16 mouse cellular contexts compared by ENCODE assay signal in genomic region chr11:59656016-59656415, GRCm38 (mm10). TPM values are rescaled to one million over a fixed set of nuclear protein-coding genes. Genes with fewer than 3 reads are reported as not detected.
DNase-seq lines count a peak whose midpoint lies in the region; ATAC-seq and TF ChIP-seq lines count a peak whose summit lies in the region.
"Had no signal": no experiment of that assay in that cellular context is flagged by ENCODE, and none has a peak within 500 bp of the region (broad histone marks: within the 10 kb centered on the region; RNA-seq: fewer than 3 reads in every experiment).

No protein-coding gene starts in this region.

- H3K9ac ChIP-seq in heart, postnatal 0 days (replicated peaks; ENCODE audit: low read depth, low read length) = no peak overlapping the region
- H3K9ac ChIP-seq: forebrain, postnatal 0 days; hindbrain, embryonic 15.5 days; limb, embryonic 15.5 days; midbrain, embryonic 13.5 days had no signal

- peak; percentile 44 for DNase-seq in kidney, adult 2 months
- no peak for DNase-seq in kidney, adult 18-20 months
- DNase-seq in 416B (ENCODE audit: low read depth) (peak; percentile 48), R1 (ENCODE audit: low read depth, low spot score) (peak; percentile 20)
- DNase-seq in heart, postnatal 0 days (ENCODE audit: low spot score) = no peak
- DNase-seq in cerebellum, adult 18-20 months = no peak
- no peak for DNase-seq in cerebellum, postnatal 4 days (ENCODE audit: low spot score in 2 of 2)
- DNase-seq: adrenal gland, adult 2 months; cerebellum, postnatal 36 days; forebrain, postnatal 0 days; gastrocnemius, postnatal 36 days; spleen, adult 18-20 months had no signal

- peak overlapping the region; percentile 41 for H3K27ac ChIP-seq in kidney, adult 2 months (ENCODE audit: insufficient read depth, low read depth, low read length)
- H3K27ac ChIP-seq in heart, postnatal 0 days (ENCODE audit: low read depth) = peak overlapping the region; percentile 64
- H3K27ac ChIP-seq: hindbrain, embryonic 15.5 days; limb, embryonic 15.5 days; midbrain, embryonic 13.5 days had no signal

- WGBS in kidney, adult 2 months = 51% methylated on average over 7 of the region's 7 CpGs
- WGBS in heart, postnatal 0 days = 49% methylated on average over 7 of the region's 7 CpGs

- H3K4me3 ChIP-seq in kidney, adult 2 months (ENCODE audit: insufficient read depth, low read depth, low read length) = no peak overlapping the region
- H3K4me3 ChIP-seq in heart, postnatal 0 days (ENCODE audit: low read depth, low read length) = no peak overlapping the region
- H3K4me3 ChIP-seq: hindbrain, embryonic 15.5 days; limb, embryonic 15.5 days; midbrain, embryonic 13.5 days had no signal

- TF ChIP-seq CTCF in kidney, adult 2 months (conservative IDR thresholded peaks at IDR 0.05; ENCODE audit: insufficient read depth, insufficient read length, low read depth, low read length) = no peak
- no peak for TF ChIP-seq CTCF in heart, postnatal 0 days (IDR thresholded peaks at IDR 0.05; ENCODE audit: low read depth)

- H3K9me3 ChIP-seq in heart, postnatal 0 days (replicated peaks; ENCODE audit: control insufficient read depth, low read length) = no peaks in the 10 kb centered on the region
- H3K9me3 ChIP-seq: hindbrain, embryonic 15.5 days; limb, embryonic 15.5 days; midbrain, embryonic 13.5 days had no signal

- ATAC-seq in heart, postnatal 0 days (ENCODE audit: insufficient read depth, low read depth) = peak; percentile 33
- ATAC-seq: forebrain, postnatal 0 days; midbrain, embryonic 13.5 days had no signal

- no peak for TF ChIP-seq POLR2A in kidney, adult 2 months (IDR thresholded peaks at IDR 0.05; ENCODE audit: low read depth, low read length)

- H3K4me1 ChIP-seq in kidney, adult 2 months (ENCODE audit: control insufficient read depth, insufficient read depth, low read length) = peaks cover 6% of the 10 kb centered on the region
- peaks cover 19% of the 10 kb centered on the region for H3K4me1 ChIP-seq in heart, postnatal 0 days (ENCODE audit: control insufficient read depth, insufficient read depth)

- H3K4me2 ChIP-seq in heart, postnatal 0 days (ENCODE audit: low read depth, low read length) = no peak overlapping the region
- H3K4me2 ChIP-seq: hindbrain, embryonic 15.5 days; limb, embryonic 15.5 days; midbrain, embryonic 13.5 days had no signal

- no peaks in the 10 kb centered on the region for H3K27me3 ChIP-seq in kidney, adult 2 months (replicated peaks; ENCODE audit: control insufficient read depth, insufficient read depth, low read length)
- no peaks in the 10 kb centered on the region for H3K27me3 ChIP-seq in heart, postnatal 0 days (ENCODE audit: control insufficient read depth, insufficient read depth, low read length)
- H3K27me3 ChIP-seq: hindbrain, embryonic 15.5 days; limb, embryonic 15.5 days; midbrain, embryonic 13.5 days; Patski had no signal

- TF ChIP-seq EP300 in heart, postnatal 0 days (IDR thresholded peaks at IDR 0.05; ENCODE audit: low read depth) = no peak

- H3K36me3 ChIP-seq in kidney, adult 2 months (ENCODE audit: control insufficient read depth, insufficient read depth, low read length) = no peaks in the 10 kb centered on the region
- H3K36me3 ChIP-seq in heart, postnatal 0 days (replicated peaks; ENCODE audit: control insufficient read depth, insufficient read depth, low read length) = no peaks in the 10 kb centered on the region
- H3K36me3 ChIP-seq: hindbrain, embryonic 15.5 days; limb, embryonic 15.5 days; midbrain, embryonic 13.5 days had no signal

RNA-seq across cellular contexts. Expression of gene Mprip, which starts 5.1 kb away (rescaled TPM):
- 107 and 115 TPM in 2 replicates for polyA plus RNA-seq in kidney, adult 2 months (2012; rRNA removed)
- 132 and 135 TPM in 2 replicates for total RNA-seq in heart, postnatal 0 days (2014; rRNA removed; ENCODE audit: low replicate concordance)
- 32.5 and 35.9 TPM in 2 replicates for polyA plus RNA-seq in heart, postnatal 0 days (2015; fragmentation: Nextera tagmentation; extraction: Ambion mirVana)

Comparison
In these comparisons a context has a peak if more than half of its experiments do, and no peak if none do; other contexts are left out.
1. DNase-seq: peak in kidney, adult 2 months (single experiment), 416B (single experiment) and R1 (single experiment); none in kidney, adult 18-20 months (single experiment), heart, postnatal 0 days (single experiment), cerebellum, adult 18-20 months (0 of 2) and cerebellum, postnatal 4 days (0 of 2).